Comparison of ENCODE assay signal across 21 mouse cellular contexts in genomic region chr19:47413458-47414005, GRCm38 (mm10). TPM values are rescaled to one million over a fixed set of nuclear protein-coding genes. Genes with fewer than 3 reads are reported as not detected.
A peak's percentile ranks its signal among the peaks of the same experiment; 100 is the strongest.
DNase-seq lines count a peak whose midpoint lies in the region; ATAC-seq and TF ChIP-seq lines count a peak whose summit lies in the region.
"Had no signal": no experiment of that assay in that cellular context is flagged by ENCODE, and none has a peak within 500 bp of the region (broad histone marks: within the 10 kb centered on the region; RNA-seq: fewer than 3 reads in every experiment).

No protein-coding gene starts in this region.

- no peak overlapping the region for H3K4me2 ChIP-seq in heart, embryonic 11.5 days
- no peak overlapping the region for H3K4me2 ChIP-seq in liver, embryonic 12.5 days
- H3K4me2 ChIP-seq in liver, embryonic 11.5 days, result no peak overlapping the region
- no peak overlapping the region for H3K4me2 ChIP-seq in limb, embryonic 15.5 days
- no peak overlapping the region for H3K4me2 ChIP-seq in neural tube, embryonic 15.5 days
- H3K4me2 ChIP-seq: heart, embryonic 12.5 days; kidney, embryonic 15.5 days; limb, embryonic 13.5 days had no signal

- peaks cover 40% of the 10 kb centered on the region for H3K4me1 ChIP-seq in heart, embryonic 11.5 days (ENCODE audit: control insufficient read depth, insufficient read depth, low read length)
- H3K4me1 ChIP-seq in liver, embryonic 12.5 days, result peaks cover 27% of the 10 kb centered on the region
- H3K4me1 ChIP-seq in liver, embryonic 11.5 days (replicated peaks; ENCODE audit: control insufficient read depth, insufficient read depth, low read length), result peaks cover 9% of the 10 kb centered on the region; the same call in 1 of the 2 replicates
- H3K4me1 ChIP-seq in E14TG2a.4 (replicated peaks; ENCODE audit: low read depth, low read length), result peaks cover 92% of the 10 kb centered on the region
- H3K4me1 ChIP-seq in limb, embryonic 15.5 days, result peaks cover 78% of the 10 kb centered on the region
- H3K4me1 ChIP-seq in neural tube, embryonic 15.5 days, result peaks cover 30% of the 10 kb centered on the region
- H3K4me1 ChIP-seq: megakaryocyte, embryonic 14.5 days had no signal

- WGBS in heart, embryonic 11.5 days (ENCODE audit: insufficient replicate concordance), result 52% methylated on average over 6 of the region's 6 CpGs
- WGBS in liver, embryonic 12.5 days (ENCODE audit: insufficient replicate concordance), result 85% methylated on average over 6 of the region's 6 CpGs
- 86% methylated on average over 6 of the region's 6 CpGs for WGBS in liver, embryonic 11.5 days
- WGBS in limb, embryonic 15.5 days, result 76% methylated on average over 6 of the region's 6 CpGs
- 89% methylated on average over 6 of the region's 6 CpGs for WGBS in neural tube, embryonic 15.5 days

- no peak for TF ChIP-seq CTCF in E14TG2a.4 (conservative IDR thresholded peaks at IDR 0.05; ENCODE audit: low read length)

- H3K4me3 ChIP-seq in heart, embryonic 11.5 days (ENCODE audit: low read depth, low read length), result no peak overlapping the region
- no peak overlapping the region for H3K4me3 ChIP-seq in liver, embryonic 12.5 days
- no peak overlapping the region for H3K4me3 ChIP-seq in liver, embryonic 11.5 days (ENCODE audit: low read depth, low read length)
- peak overlapping the region; percentile 54 for H3K4me3 ChIP-seq in E14TG2a.4 (replicated peaks; ENCODE audit: low read length)
- H3K4me3 ChIP-seq in limb, embryonic 15.5 days, result no peak overlapping the region
- no peak overlapping the region for H3K4me3 ChIP-seq in neural tube, embryonic 15.5 days (replicated peaks)
- H3K4me3 ChIP-seq: erythroblast, embryonic 14.5 days; heart, embryonic 12.5 days; kidney, embryonic 15.5 days; limb, embryonic 13.5 days; megakaryocyte, embryonic 14.5 days had no signal

- no peak for ATAC-seq in heart, embryonic 11.5 days (replicated peaks; ENCODE audit: insufficient number of reproducible peaks, low FRiP score, low TSS enrichment)
- no peak for ATAC-seq in liver, embryonic 12.5 days
- ATAC-seq in liver, embryonic 11.5 days (replicated peaks; ENCODE audit: low FRiP score), result no peak
- no peak for ATAC-seq in limb, embryonic 15.5 days (ENCODE audit: insufficient number of reproducible peaks, low FRiP score, low TSS enrichment, low read depth)
- ATAC-seq in neural tube, embryonic 15.5 days (ENCODE audit: low FRiP score), result no peak
- ATAC-seq: forebrain, embryonic 14.5 days; midbrain, embryonic 16.5 days had no signal

- no peaks in the 10 kb centered on the region for H3K9me3 ChIP-seq in heart, embryonic 11.5 days (replicated peaks; ENCODE audit: control insufficient read depth, low read length)
- H3K9me3 ChIP-seq in liver, embryonic 12.5 days (replicated peaks), result no peaks in the 10 kb centered on the region
- H3K9me3 ChIP-seq in liver, embryonic 11.5 days (ENCODE audit: control insufficient read depth, low read length), result no peaks in the 10 kb centered on the region
- H3K9me3 ChIP-seq in E14TG2a.4 (ENCODE audit: low read length), result no peaks in the 10 kb centered on the region
- no peaks in the 10 kb centered on the region for H3K9me3 ChIP-seq in limb, embryonic 15.5 days
- no peaks in the 10 kb centered on the region for H3K9me3 ChIP-seq in neural tube, embryonic 15.5 days (replicated peaks)
- H3K9me3 ChIP-seq: G1E; heart, embryonic 12.5 days; kidney, embryonic 15.5 days; limb, embryonic 13.5 days; megakaryocyte, embryonic 14.5 days had no signal

- no peaks in the 10 kb centered on the region for H3K27me3 ChIP-seq in heart, embryonic 11.5 days (ENCODE audit: control insufficient read depth, insufficient read depth, low read length)
- H3K27me3 ChIP-seq in liver, embryonic 12.5 days (replicated peaks), result no peaks in the 10 kb centered on the region
- no peaks in the 10 kb centered on the region for H3K27me3 ChIP-seq in liver, embryonic 11.5 days (replicated peaks; ENCODE audit: control insufficient read depth, insufficient read depth, low read length)
- H3K27me3 ChIP-seq in E14TG2a.4 (ENCODE audit: insufficient read depth, low read length), result no peaks in the 10 kb centered on the region
- no peaks in the 10 kb centered on the region for H3K27me3 ChIP-seq in limb, embryonic 15.5 days
- no peaks in the 10 kb centered on the region for H3K27me3 ChIP-seq in neural tube, embryonic 15.5 days (replicated peaks)
- H3K27me3 ChIP-seq: heart, embryonic 12.5 days; kidney, embryonic 15.5 days; limb, embryonic 13.5 days had no signal

- no peak for DNase-seq in heart, adult 18-20 months
- no peak for DNase-seq in liver, embryonic 11.5 days (ENCODE audit: low spot score)
- DNase-seq: adrenal gland, postnatal 10 days; cerebellum, adult 11 months; cerebellum, postnatal 36 days; gastrocnemius, postnatal 36 days; layer of hippocampus, adult 9-11 months; right cerebral cortex, postnatal 14 days had no signal

- no peaks in the 10 kb centered on the region for H3K36me3 ChIP-seq in heart, embryonic 11.5 days (ENCODE audit: control insufficient read depth, insufficient read depth, low read length)
- H3K36me3 ChIP-seq in liver, embryonic 12.5 days, result peaks cover 5% of the 10 kb centered on the region; the same call in 1 of the 2 replicates
- H3K36me3 ChIP-seq in liver, embryonic 11.5 days (ENCODE audit: control insufficient read depth, insufficient read depth, low read length), result no peaks in the 10 kb centered on the region
- H3K36me3 ChIP-seq in E14TG2a.4 (ENCODE audit: insufficient read depth, low read length), result peaks cover 9% of the 10 kb centered on the region
- no peaks in the 10 kb centered on the region for H3K36me3 ChIP-seq in limb, embryonic 15.5 days
- H3K36me3 ChIP-seq in neural tube, embryonic 15.5 days, result no peaks in the 10 kb centered on the region
- H3K36me3 ChIP-seq: G1E; kidney, embryonic 15.5 days had no signal

- no peak overlapping the region for H3K27ac ChIP-seq in heart, embryonic 11.5 days (ENCODE audit: low read depth, low read length)
- H3K27ac ChIP-seq in liver, embryonic 12.5 days, result peak overlapping the region; percentile 20
- no peak overlapping the region for H3K27ac ChIP-seq in liver, embryonic 11.5 days (ENCODE audit: low read depth, low read length)
- H3K27ac ChIP-seq in limb, embryonic 15.5 days, result peak overlapping the region; percentile 50; the same call in 1 of the 2 replicates
- no peak overlapping the region for H3K27ac ChIP-seq in neural tube, embryonic 15.5 days (replicated peaks)
- H3K27ac ChIP-seq: limb, embryonic 13.5 days had no signal

- H3K9ac ChIP-seq in heart, embryonic 11.5 days (ENCODE audit: low read depth, low read length), result 0 out of 2 replicates have a peak overlapping the region, but pooled peaks have one; percentile 22
- no peak overlapping the region for H3K9ac ChIP-seq in liver, embryonic 12.5 days
- H3K9ac ChIP-seq in liver, embryonic 11.5 days (ENCODE audit: low read depth, low read length), result no peak overlapping the region
- no peak overlapping the region for H3K9ac ChIP-seq in limb, embryonic 15.5 days
- no peak overlapping the region for H3K9ac ChIP-seq in neural tube, embryonic 15.5 days (replicated peaks)
- H3K9ac ChIP-seq: heart, embryonic 12.5 days; kidney, embryonic 15.5 days; limb, embryonic 13.5 days had no signal

RNA-seq across cellular contexts. Expression of gene Sh3pxd2a, which starts 50.7 kb away (rescaled TPM):
- 6.9 and 10.1 TPM in 2 replicates for polyA plus RNA-seq in heart, embryonic 11.5 days (2014; fragmentation: Nextera tagmentation; extraction: Ambion mirVana)
- total RNA-seq in heart, adult 18-20 months (2021), result 10 to 100 TPM; 45.5 to 48.7 TPM
- polyA plus RNA-seq in liver, embryonic 12.5 days (2016; fragmentation: Nextera tagmentation; extraction: Ambion mirVana), result 1.1 and 1.6 TPM in 2 replicates
- 2.9 and 3.6 TPM in 2 replicates for polyA plus RNA-seq in liver, embryonic 11.5 days (2014; fragmentation: Nextera tagmentation; extraction: Ambion mirVana)
- 12.2 and 12.4 TPM in 2 replicates for polyA plus RNA-seq in limb, embryonic 15.5 days (2015; fragmentation: Nextera tagmentation; extraction: Ambion mirVana)
- polyA plus RNA-seq in neural tube, embryonic 15.5 days (2015; fragmentation: Nextera tagmentation; extraction: Ambion mirVana), result 2.2 and 3.3 TPM in 2 replicates
- polyA plus RNA-seq: G1E had no signal

Comparison
In these comparisons a context has a peak if more than half of its experiments do, and no peak if none do; other contexts are left out.
1. H3K27ac ChIP-seq: peak in liver, embryonic 12.5 days (single experiment) and limb, embryonic 15.5 days (single experiment); none in heart, embryonic 11.5 days (single experiment), liver, embryonic 11.5 days (single experiment) and neural tube, embryonic 15.5 days (single experiment).